Mouse (Mus musculus): ENCODE data around the gene Amigo2. TPM values are rescaled to one million over a fixed set of nuclear protein-coding genes. Genes with fewer than 3 reads are reported as not detected.

Gene Amigo2
- total RNA-seq, 2 experiments from 2014 or later: 11.1 to 13.0 TPM

GRCm38 (mm10) chr15:97271985-97272697 is 25.1 kb upstream of the Amigo2 start:
- peak; percentile 18 for DNase-seq
- intact Hi-C loops (cut with DNase I): no loop called here

GRCm38 (mm10) chr15:97267094-97267695 is 20.1 kb upstream of the Amigo2 start:
- intact Hi-C loops (cut with DNase I): no loop called here
- no peak for DNase-seq

- intact Hi-C loops (cut with DNase I): no loop called here
These were observed 19.3 kb upstream of the Amigo2 start for GRCm38 (mm10) chr15:97266236-97266845.

GRCm38 (mm10) chr15:97262251-97262650 is 15.2 kb upstream of the Amigo2 start:
- intact Hi-C loops (cut with DNase I): no loop called here
- no peak for DNase-seq

More at GRCm38 (mm10) chr15:97266236-97266845, 19.3 kb upstream of the Amigo2 start:
- DNase-seq: no peak

- intact Hi-C loops (cut with DNase I): no loop called here
- DNase-seq: no peak
These were observed 13.0 kb upstream of the Amigo2 start for GRCm38 (mm10) chr15:97259968-97260597.

GRCm38 (mm10) chr15:97259300-97259699 is 12.2 kb upstream of the Amigo2 start:
- DNase-seq: no peak
- intact Hi-C loops (cut with DNase I): no loop called here

- no peak for DNase-seq
- intact Hi-C loops (cut with DNase I): no loop called here
These were observed 11.6 kb upstream of the Amigo2 start for GRCm38 (mm10) chr15:97258483-97259230.

- DNase-seq: no peak
- intact Hi-C loops (cut with DNase I): no loop called here
These were observed 10.2 kb upstream of the Amigo2 start for GRCm38 (mm10) chr15:97257206-97257775.

- intact Hi-C loops (cut with DNase I): no loop called here
- no peak for DNase-seq
These were observed 9.3 kb upstream of the Amigo2 start for GRCm38 (mm10) chr15:97256411-97256810.

GRCm38 (mm10) chr15:97255800-97256199 is 8.7 kb upstream of the Amigo2 start:
- intact Hi-C loops (cut with DNase I): no loop called here
- no peak for DNase-seq

- intact Hi-C loops (cut with DNase I): no loop called here
- no peak for DNase-seq
These were observed 7.3 kb upstream of the Amigo2 start for GRCm38 (mm10) chr15:97254375-97254774.

GRCm38 (mm10) chr15:97252493-97253034 is 5.5 kb upstream of the Amigo2 start:
- DNase-seq: no peak
- intact Hi-C loops (cut with DNase I): no loop called here

- intact Hi-C loops (cut with DNase I): no loop called here
- DNase-seq: no peak
These were observed 2.2 kb upstream of the Amigo2 start for GRCm38 (mm10) chr15:97249322-97249721.

- no peak for DNase-seq
- intact Hi-C loops (cut with DNase I): no loop called here
These were observed 1.2 kb upstream of the Amigo2 start for GRCm38 (mm10) chr15:97248296-97248695.

- intact Hi-C loops (cut with DNase I): no loop called here
- DNase-seq: no peak
These were observed 689 bp upstream of the Amigo2 start for GRCm38 (mm10) chr15:97247791-97248161.

GRCm38 (mm10) chr15:97246256-97246655 is 831 bp downstream of the Amigo2 start:
- no peak for DNase-seq
- intact Hi-C loops (cut with DNase I): no loop called here

GRCm38 (mm10) chr15:97245392-97245791 is 1.7 kb downstream of the Amigo2 start:
- intact Hi-C loops (cut with DNase I): no loop called here
- no peak for DNase-seq

GRCm38 (mm10) chr15:97236943-97237342 is 10.1 kb downstream of the Amigo2 start:
- no peak for DNase-seq
- intact Hi-C loops (cut with DNase I): no loop called here

GRCm38 (mm10) chr15:97235183-97235582 is 11.9 kb downstream of the Amigo2 start:
- intact Hi-C loops (cut with DNase I): no loop called here
- DNase-seq: peak; percentile 58

- no peak for DNase-seq
- intact Hi-C loops (cut with DNase I): no loop called here
These were observed 13.0 kb downstream of the Amigo2 start for GRCm38 (mm10) chr15:97234076-97234475.
